Mouse (Mus musculus): ENCODE measurements around the gene Nuf2. TPM values are rescaled to one million over a fixed set of nuclear protein-coding genes. Genes with fewer than 3 reads are reported as not detected.
"Not testable (repeated sequence)": the region's sequence is repeated elsewhere in the genome, so short reads cannot be mapped to it uniquely, and the experiment has no call there.

Gene Nuf2
- total and polyA plus RNA-seq, 3 experiments, result 53.5 to 119 (median 104) TPM

DNA sequence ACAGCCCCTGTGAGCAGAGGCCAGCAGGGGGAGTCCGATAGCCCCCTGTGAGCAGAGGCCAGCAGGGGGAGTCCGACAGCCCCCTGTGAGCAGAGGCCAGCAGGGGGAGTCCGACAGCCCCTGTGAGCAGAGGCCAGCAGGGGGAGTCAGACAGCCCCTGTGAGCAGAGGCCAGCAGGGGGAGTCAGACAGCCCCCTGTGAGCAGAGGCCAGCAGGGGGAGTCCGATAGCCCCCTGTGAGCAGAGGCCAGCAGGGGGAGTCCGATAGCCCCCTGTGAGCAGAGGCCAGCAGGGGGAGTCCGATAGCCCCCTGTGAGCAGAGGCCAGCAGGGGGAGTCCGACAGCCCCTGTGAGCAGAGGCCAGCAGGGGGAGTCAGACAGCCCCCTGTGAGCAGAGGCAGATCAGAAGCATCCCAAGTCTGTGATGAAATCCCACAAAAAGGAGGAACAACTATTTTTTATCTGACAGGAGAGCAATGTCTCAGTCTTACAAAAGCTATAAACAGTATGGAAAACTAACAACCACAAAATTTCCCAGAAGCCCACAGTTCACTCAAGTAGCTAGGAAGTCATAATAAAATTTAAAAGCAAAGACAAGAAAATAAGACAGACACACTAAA lies 13.3 kb downstream of the Nuf2 start:
- dilution Hi-C loops (cut with MboI; ENCODE audit: extremely low pct_ligation_motif_present, extremely low pct_unique_long_range_greater_than_20kb, low sequenced_read_pairs); H3K4me2 ChIP-seq (ENCODE audit: insufficient read depth, low read depth, poor library complexity, severe bottlenecking); H3K27me3 ChIP-seq (replicated peaks); H3K79me2 ChIP-seq (replicated peaks; ENCODE audit: control insufficient read depth, extremely low read depth, insufficient read depth, poor library complexity, severe bottlenecking); DNase-seq (ENCODE audit: extremely low read depth); H3K9ac ChIP-seq (ENCODE audit: insufficient read depth, low read depth); H3K4me1 ChIP-seq (ENCODE audit: control insufficient read depth in 1 of 2, insufficient read depth in 2 of 2); in situ Hi-C loops (cut with MboI; ENCODE audit: low pct_ligation_motif_present, low pct_unique_long_range_greater_than_20kb, low sequenced_read_pairs); H3K9me3 ChIP-seq (replicated peaks; ENCODE audit: low read length); H3K4me3 ChIP-seq (replicated peaks in 1 of 3; ENCODE audit: low read depth in 2 of 3, low read length in 2 of 3, poor library complexity in 1 of 3); H3K27ac ChIP-seq (ENCODE audit: insufficient read depth, low read depth): not testable (repeated sequence)
- peaks cover 47 to 77% of the 10 kb centered on the region in 2 experiments for H3K36me3 ChIP-seq (replicated peaks in 1 of 2; ENCODE audit: control insufficient read depth in 1 of 2, insufficient read depth in 1 of 2, low read length in 1 of 2)
- peak in 1 of 2 experiments; percentile 32; a peak in 2 of 4 replicates for TF ChIP-seq CTCF (conservative IDR thresholded peaks at IDR 0.05 in 1 of 2, IDR thresholded peaks at IDR 0.05 in 1 of 2; ENCODE audit: low read depth in 2 of 2, low read length in 2 of 2)

GRCm38 (mm10) chr1:169517376-169517892 lies 13.8 kb downstream of the Nuf2 start:
- H3K79me2 ChIP-seq (replicated peaks; ENCODE audit: control insufficient read depth, extremely low read depth, insufficient read depth, poor library complexity, severe bottlenecking), result 0 out of 2 replicates have a peak, but pooled peaks cover 3% of the 10 kb centered on the region
- H3K4me1 ChIP-seq (ENCODE audit: control insufficient read depth in 1 of 2, insufficient read depth in 2 of 2), result peaks cover 3% of the 10 kb centered on the region in 2 experiments; a peak in 1 of 4 replicates
- H3K27ac ChIP-seq (ENCODE audit: insufficient read depth, low read depth), result no peak overlapping the region
- no peak overlapping the region for H3K4me3 ChIP-seq (replicated peaks in 1 of 3; ENCODE audit: low read depth in 2 of 3, low read length in 2 of 3, poor library complexity in 1 of 3)
- dilution Hi-C loops (cut with MboI; ENCODE audit: extremely low pct_ligation_motif_present, extremely low pct_unique_long_range_greater_than_20kb, low sequenced_read_pairs), result no loop called here
- H3K9me3 ChIP-seq (replicated peaks; ENCODE audit: low read length), result no peaks in the 10 kb centered on the region
- peaks cover 43 to 75% of the 10 kb centered on the region in 2 experiments for H3K36me3 ChIP-seq (replicated peaks in 1 of 2; ENCODE audit: control insufficient read depth in 1 of 2, insufficient read depth in 1 of 2, low read length in 1 of 2)
- TF ChIP-seq CTCF (conservative IDR thresholded peaks at IDR 0.05 in 1 of 2, IDR thresholded peaks at IDR 0.05 in 1 of 2; ENCODE audit: low read depth in 2 of 2, low read length in 2 of 2), result peak in 1 of 2 experiments; percentile 68; a peak in 2 of 4 replicates
- TF ChIP-seq KAT2A (IDR thresholded peaks at IDR 0.05; ENCODE audit: insufficient replicate concordance, low read length), result no peak
- H3K4me2 ChIP-seq (ENCODE audit: insufficient read depth, low read depth, poor library complexity, severe bottlenecking), result no peak overlapping the region
- no peak for DNase-seq (ENCODE audit: extremely low read depth)
- H3K27me3 ChIP-seq (replicated peaks), result no peaks in the 10 kb centered on the region
- no peak overlapping the region for H3K9ac ChIP-seq (ENCODE audit: insufficient read depth, low read depth)
- in situ Hi-C loops (cut with MboI; ENCODE audit: low pct_ligation_motif_present, low pct_unique_long_range_greater_than_20kb, low sequenced_read_pairs), result no loop called here

- Histone ChIP-seq H3K79me2 (replicated peaks; ENCODE audit: control insufficient read depth, extremely low read depth, insufficient read depth, poor library complexity, severe bottlenecking) (no peaks in the 10 kb centered on the region), H3K9ac (ENCODE audit: insufficient read depth, low read depth) (no peak overlapping the region), H3K4me3 (replicated peaks in 1 of 3; ENCODE audit: low read depth in 2 of 3, low read length in 2 of 3, poor library complexity in 1 of 3) (no peak overlapping the region), H3K4me1 (ENCODE audit: control insufficient read depth in 1 of 2, insufficient read depth in 2 of 2) (no peaks in the 10 kb centered on the region), H3K36me3 (replicated peaks in 1 of 2; ENCODE audit: control insufficient read depth in 1 of 2, insufficient read depth in 1 of 2, low read length in 1 of 2) (peaks cover 64 to 90% of the 10 kb centered on the region in 2 experiments), H3K27me3 (replicated peaks) (no peaks in the 10 kb centered on the region), H3K27ac (ENCODE audit: insufficient read depth, low read depth) (no peak overlapping the region), H3K4me2 (ENCODE audit: insufficient read depth, low read depth, poor library complexity, severe bottlenecking) (no peak overlapping the region), H3K9me3 (replicated peaks; ENCODE audit: low read length) (no peaks in the 10 kb centered on the region)
- no peak for TF ChIP-seq MEF2A (IDR thresholded peaks at IDR 0.05; ENCODE audit: borderline replicate concordance, low read depth, low read length)
- no peak for TF ChIP-seq POLR2A (IDR thresholded peaks at IDR 0.05; ENCODE audit: low read depth, low read length)
- TF ChIP-seq MAFK (IDR thresholded peaks at IDR 0.05; ENCODE audit: insufficient replicate concordance, low read length), result no peak
- TF ChIP-seq GABPA (IDR thresholded peaks at IDR 0.05; ENCODE audit: insufficient replicate concordance, low read depth, low read length), result no peak
- no peak for TF ChIP-seq BHLHE40 (IDR thresholded peaks at IDR 0.05; ENCODE audit: low read depth, low read length)
- TF ChIP-seq CTCF (conservative IDR thresholded peaks at IDR 0.05 in 1 of 2, IDR thresholded peaks at IDR 0.05 in 1 of 2; ENCODE audit: low read depth in 2 of 2, low read length in 2 of 2), result no peak
- TF ChIP-seq KAT2A (IDR thresholded peaks at IDR 0.05; ENCODE audit: insufficient replicate concordance, low read length), result no peak
- TF ChIP-seq SMC3 (IDR thresholded peaks at IDR 0.05; ENCODE audit: low read depth, low read length), result no peak
- no peak for TF ChIP-seq MXI1 (IDR thresholded peaks at IDR 0.05; ENCODE audit: low read depth, low read length)
- TF ChIP-seq RCOR1 (conservative IDR thresholded peaks at IDR 0.05; ENCODE audit: low read depth, low read length), result no peak
- no peak for TF ChIP-seq HCFC1 (IDR thresholded peaks at IDR 0.05; ENCODE audit: low read depth, low read length)
- no peak for TF ChIP-seq JUN (IDR thresholded peaks at IDR 0.05; ENCODE audit: insufficient read depth, low read depth, low read length)
- no peak for TF ChIP-seq TCF12 (IDR thresholded peaks at IDR 0.05; ENCODE audit: low read depth, low read length)
- TF ChIP-seq CHD2 (IDR thresholded peaks at IDR 0.05; ENCODE audit: low read length), result no peak
- TF ChIP-seq NRF1 (IDR thresholded peaks at IDR 0.05; ENCODE audit: low read depth, low read length), result no peak
- TF ChIP-seq ZKSCAN1 (IDR thresholded peaks at IDR 0.05; ENCODE audit: borderline replicate concordance, low read depth, low read length), result no peak
- TF ChIP-seq IRF4 (IDR thresholded peaks at IDR 0.05; ENCODE audit: low read depth, low read length), result no peak
- no peak for TF ChIP-seq TBP (conservative IDR thresholded peaks at IDR 0.05; ENCODE audit: low read depth, low read length)
- no peak for TF ChIP-seq ETS1 (conservative IDR thresholded peaks at IDR 0.05; ENCODE audit: low read depth, low read length)
- in situ Hi-C loops (cut with MboI; ENCODE audit: low pct_ligation_motif_present, low pct_unique_long_range_greater_than_20kb, low sequenced_read_pairs), result no loop called here
- dilution Hi-C loops (cut with MboI; ENCODE audit: extremely low pct_ligation_motif_present, extremely low pct_unique_long_range_greater_than_20kb, low sequenced_read_pairs), result no loop called here
- no peak for DNase-seq (ENCODE audit: extremely low read depth)
Observed at GRCm38 (mm10) chr1:169506354-169506753, 24.9 kb downstream of the Nuf2 start.

Data from CH12.LX (cell line).